Mouse (Mus musculus) retina, embryonic 14.5 days (tissue): ENCODE results near the gene Sprr2d.

ENCODE experiments used
- DNase-seq: peaks from one replicate; pipeline ENCODE4 v3.0.0-alpha.2; 2015; ENCODE audit warnings: low spot score

Gene Sprr2d

GRCm38 (mm10) chr3:92338840-92339239 is at the start of gene Sprr2d:
Gene Sprr2d, plus strand, starts transcription at chr3:92339140.
- no peak for DNase-seq

GRCm38 (mm10) chr3:92307406-92307805 is 31.5 kb upstream of the Sprr2d start:
- DNase-seq = no peak

- no peak for DNase-seq
These were observed 22.6 kb upstream of the Sprr2d start, which contains the start of gene Sprr2b for GRCm38 (mm10) chr3:92316320-92316719. Gene Sprr2b, plus strand, starts transcription at chr3:92316620.

GRCm38 (mm10) chr3:92317384-92317783 is 21.6 kb upstream of the Sprr2d start:
- DNase-seq = no peak

GRCm38 (mm10) chr3:92336278-92336677 is 2.7 kb upstream of the Sprr2d start:
- no peak for DNase-seq

GRCm38 (mm10) chr3:92351843-92352242 is 12.9 kb downstream of the Sprr2d start, which contains the start of gene Sprr2e:
Gene Sprr2e, plus strand, starts transcription at chr3:92352143.
- DNase-seq = no peak

- no peak for DNase-seq
These were observed 22.7 kb downstream of the Sprr2d start for GRCm38 (mm10) chr3:92361619-92362018.

- no peak for DNase-seq
These were observed 25.9 kb downstream of the Sprr2d start, which contains the start of gene Sprr2f for GRCm38 (mm10) chr3:92364887-92365286. Gene Sprr2f, plus strand, starts transcription at chr3:92365187.

- DNase-seq = no peak
These were observed 34.7 kb downstream of the Sprr2d start for GRCm38 (mm10) chr3:92373613-92374012.

- no peak for DNase-seq
These were observed 46.4 kb downstream of the Sprr2d start, which contains the start of gene Sprr2h for GRCm38 (mm10) chr3:92385385-92385784. Gene Sprr2h, plus strand, starts transcription at chr3:92385685.
